Comparison of ENCODE assay signal across 9 mouse cellular contexts in the genomic region with DNA sequence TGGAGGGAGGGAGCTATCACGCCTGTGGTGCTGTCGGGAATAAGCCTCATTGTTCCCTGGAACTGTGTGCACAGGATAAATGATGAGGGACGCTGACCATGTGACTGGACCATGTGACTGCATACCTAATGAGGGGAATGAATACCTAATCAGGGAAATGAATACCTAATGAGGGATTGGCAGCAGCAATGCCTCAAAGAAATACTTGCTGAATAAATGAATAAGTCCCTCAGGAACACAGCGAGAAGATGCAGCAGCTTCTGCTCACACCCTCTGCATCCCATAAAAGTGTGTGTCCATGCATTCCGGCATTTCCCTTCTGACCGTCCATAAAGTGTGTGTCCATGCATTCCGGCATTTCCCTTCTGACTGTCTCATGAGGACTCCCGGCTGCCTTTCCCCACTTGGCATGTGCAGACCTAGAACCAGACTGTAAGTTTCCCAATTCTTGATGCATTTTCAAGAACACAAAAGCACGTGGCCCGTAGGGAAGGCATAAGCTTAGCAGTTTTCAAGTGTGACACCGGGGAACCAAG.
DNase-seq lines count a peak whose midpoint lies in the region; ATAC-seq lines count a peak whose summit lies in the region.
"Had no signal": no experiment of that assay in that cellular context is flagged by ENCODE, and none has a peak within 500 bp of the region (broad histone marks: within the 10 kb centered on the region; RNA-seq: fewer than 3 reads in every experiment).

No protein-coding gene starts in this region.

- H3K4me2 ChIP-seq in forebrain, embryonic 13.5 days: peak overlapping the region; percentile 44
- peak overlapping the region; percentile 44 for H3K4me2 ChIP-seq in neural tube, embryonic 13.5 days
- H3K4me2 ChIP-seq in intestine, embryonic 15.5 days (replicated peaks): no peak overlapping the region

- WGBS in forebrain, embryonic 13.5 days: 17% methylated on average over 11 of the region's 11 CpGs
- 28% methylated on average over 11 of the region's 11 CpGs for WGBS in neural tube, embryonic 13.5 days
- 71% methylated on average over 11 of the region's 11 CpGs for WGBS in intestine, embryonic 15.5 days

- H3K4me3 ChIP-seq in forebrain, embryonic 13.5 days: no peak overlapping the region
- 0 out of 2 replicates have a peak overlapping the region, but pooled peaks have one; percentile 8 for H3K4me3 ChIP-seq in neural tube, embryonic 13.5 days
- H3K4me3 ChIP-seq in intestine, embryonic 15.5 days (replicated peaks): no peak overlapping the region

- H3K9ac ChIP-seq in forebrain, embryonic 13.5 days: peak overlapping the region; percentile 51
- H3K9ac ChIP-seq in neural tube, embryonic 13.5 days: 0 out of 2 replicates have a peak overlapping the region, but pooled peaks have one; percentile 43
- H3K9ac ChIP-seq in intestine, embryonic 15.5 days: no peak overlapping the region

- 0 out of 2 replicates have a peak, but pooled peaks cover 3% of the 10 kb centered on the region for H3K9me3 ChIP-seq in forebrain, embryonic 13.5 days (replicated peaks)
- H3K9me3 ChIP-seq in neural tube, embryonic 13.5 days: no peaks in the 10 kb centered on the region
- no peaks in the 10 kb centered on the region for H3K9me3 ChIP-seq in intestine, embryonic 15.5 days

- intact Hi-C loops in gastrocnemius, postnatal 36 days (cut with DNase I): no loop called here

- no peaks in the 10 kb centered on the region for H3K27me3 ChIP-seq in forebrain, embryonic 13.5 days
- H3K27me3 ChIP-seq in neural tube, embryonic 13.5 days: no peaks in the 10 kb centered on the region; the same call in 1 of the 2 replicates
- H3K27me3 ChIP-seq in intestine, embryonic 15.5 days (replicated peaks): no peaks in the 10 kb centered on the region

- peaks cover 58% of the 10 kb centered on the region for H3K4me1 ChIP-seq in forebrain, embryonic 13.5 days
- H3K4me1 ChIP-seq in neural tube, embryonic 13.5 days (replicated peaks): peaks cover 41% of the 10 kb centered on the region
- H3K4me1 ChIP-seq in intestine, embryonic 15.5 days (replicated peaks): no peaks in the 10 kb centered on the region

- peak; percentile 26 to 34 for DNase-seq in cerebellum, postnatal 10 days
- no peak for DNase-seq in cerebellum, postnatal 14 days
- DNase-seq in layer of hippocampus, postnatal 14 days (ENCODE audit: low spot score in 2 of 2): peak; percentile 57 to 83
- no peak for DNase-seq in gastrocnemius, postnatal 36 days
- DNase-seq: gastrocnemius, postnatal 14 days had no signal

- peak overlapping the region; percentile 95 for H3K27ac ChIP-seq in forebrain, embryonic 13.5 days
- peak overlapping the region; percentile 93 for H3K27ac ChIP-seq in neural tube, embryonic 13.5 days (replicated peaks)
- no peak overlapping the region for H3K27ac ChIP-seq in intestine, embryonic 15.5 days

- ATAC-seq in forebrain, embryonic 13.5 days: peak; percentile 93
- peak; percentile 92 for ATAC-seq in neural tube, embryonic 13.5 days (ENCODE audit: low read depth)
- no peak for ATAC-seq in intestine, embryonic 15.5 days
- no peak for ATAC-seq in activated CD4-positive, CD25-positive, alpha-beta regulatory T cell, adult 4 months

- H3K36me3 ChIP-seq in forebrain, embryonic 13.5 days (ENCODE audit: poor library complexity, severe bottlenecking): no peaks in the 10 kb centered on the region
- H3K36me3 ChIP-seq in neural tube, embryonic 13.5 days: no peaks in the 10 kb centered on the region
- no peaks in the 10 kb centered on the region for H3K36me3 ChIP-seq in intestine, embryonic 15.5 days

Comparison
In these comparisons a context has a peak if more than half of its experiments do, and no peak if none do; other contexts are left out.
1. DNase-seq: peak in cerebellum, postnatal 10 days (2 of 2) and layer of hippocampus, postnatal 14 days (2 of 2); none in cerebellum, postnatal 14 days (0 of 2) and gastrocnemius, postnatal 36 days (0 of 2).
2. ATAC-seq: peak in forebrain, embryonic 13.5 days (single experiment) and neural tube, embryonic 13.5 days (single experiment); none in intestine, embryonic 15.5 days (single experiment) and activated CD4-positive, CD25-positive, alpha-beta regulatory T cell, adult 4 months (single experiment).